Mouse (Mus musculus) thymus, adult 2 months (tissue): ENCODE measurements around the gene Snx13. TPM values are rescaled to one million over a fixed set of nuclear protein-coding genes. Genes with fewer than 3 reads are reported as not detected.
A peak's percentile ranks its signal among the peaks of the same experiment; 100 is the strongest.

ENCODE experiments used
- DNase-seq: peaks from one replicate; pipeline ENCODE4 v3.0.0; 2021
- H3K27ac ChIP-seq: fragments of 200-500 bp; 2 replicates; pipeline ENCODE4 v1.5.1; 2012; ENCODE audit warnings: low read length, control low read depth; ENCODE audit not compliant: control insufficient read depth, insufficient read depth
- H3K27me3 ChIP-seq: fragments of 200-500 bp; 2 replicates; pipeline ENCODE4 v1.6.1; 2012; ENCODE audit warnings: mild to moderate bottlenecking, low read length, moderate library complexity, mixed read lengths; ENCODE audit not compliant: control insufficient read depth, insufficient read depth
- H3K36me3 ChIP-seq: fragments of 200-500 bp; 2 replicates; pipeline ENCODE4 v1.6.1; 2012; ENCODE audit warnings: mild to moderate bottlenecking, low read length, moderate library complexity; ENCODE audit not compliant: control insufficient read depth, insufficient read depth
- H3K4me1 ChIP-seq: fragments of 200-500 bp; replicated peaks from 2 replicates; pipeline ENCODE4 v1.6.1; 2012; ENCODE audit warnings: low read length; ENCODE audit not compliant: control insufficient read depth, insufficient read depth
- H3K4me3 ChIP-seq: fragments of 200-500 bp; 2 replicates; pipeline ENCODE4 v1.5.1; 2012; ENCODE audit warnings: mild to moderate bottlenecking, low read length, control low read depth, moderate library complexity; ENCODE audit not compliant: control insufficient read depth, insufficient read depth
- CTCF ChIP-seq: fragments of 200-500 bp; IDR thresholded peaks from 2 replicates; pipeline ENCODE4 v1.5.1; 2012; ENCODE audit warnings: mild to moderate bottlenecking, control low read depth, low read length, moderate library complexity, borderline replicate concordance; ENCODE audit not compliant: control insufficient read depth, poor library complexity, insufficient read depth; ENCODE audit errors: extremely low read depth
- POLR2A ChIP-seq: fragments of 200-500 bp; IDR thresholded peaks from 2 replicates; pipeline ENCODE4 v1.6.1; 2012; ENCODE audit warnings: mild to moderate bottlenecking, low read length, control low read depth, moderate library complexity; ENCODE audit not compliant: control insufficient read depth, poor library complexity, insufficient read depth; ENCODE audit errors: extremely low read depth
- WGBS: fragments of 180-500 bp; shearing (Covaris S2); methylation state at CpG from one replicate; pipeline ENCODE4 v1.1.7; 2018; 5-methylcytosine and 5-hydroxymethylcytosine counted together
- polyA plus RNA-seq: library from polyadenylated mRNA; depleted of rRNA; stranded (reverse); fragments of >200 nt; gene quantifications from 2 replicates; pipeline ENCODE4 v1.2.3, GENCODE M21; 2012; rRNA removed

Gene Snx13
- polyA plus RNA-seq, 1 experiment: 5.5 TPM

DNA sequence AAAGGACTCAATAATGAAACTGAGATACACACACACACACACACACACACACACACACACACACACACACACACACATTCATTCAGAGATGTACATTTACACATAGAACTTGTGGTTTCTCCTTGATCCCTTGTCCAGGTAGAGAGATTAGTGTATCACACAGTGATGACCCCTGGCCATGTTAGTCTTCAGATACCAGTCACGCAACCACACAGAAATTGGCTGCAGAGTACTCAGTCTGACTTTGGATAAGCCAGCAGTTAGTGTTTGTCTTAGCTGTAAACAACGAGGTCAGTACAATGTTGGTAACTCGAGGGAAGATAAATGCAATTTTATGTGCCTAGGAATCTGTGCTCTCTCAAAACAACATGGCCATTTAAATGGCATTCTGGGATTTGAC, 129.6 kb downstream of the Snx13 start:
- no peaks in the 10 kb centered on the region for H3K27me3 ChIP-seq
- WGBS: 90% methylated on average over 3 of the region's 3 CpGs
- TF ChIP-seq CTCF (no peak), POLR2A (no peak)
- no peak for DNase-seq
- H3K36me3 ChIP-seq: no peaks in the 10 kb centered on the region
- no peak overlapping the region for H3K4me3 ChIP-seq
- 0 out of 2 replicates have a peak, but pooled peaks cover 1% of the 10 kb centered on the region for H3K4me1 ChIP-seq
- H3K27ac ChIP-seq: no peak overlapping the region

DNA sequence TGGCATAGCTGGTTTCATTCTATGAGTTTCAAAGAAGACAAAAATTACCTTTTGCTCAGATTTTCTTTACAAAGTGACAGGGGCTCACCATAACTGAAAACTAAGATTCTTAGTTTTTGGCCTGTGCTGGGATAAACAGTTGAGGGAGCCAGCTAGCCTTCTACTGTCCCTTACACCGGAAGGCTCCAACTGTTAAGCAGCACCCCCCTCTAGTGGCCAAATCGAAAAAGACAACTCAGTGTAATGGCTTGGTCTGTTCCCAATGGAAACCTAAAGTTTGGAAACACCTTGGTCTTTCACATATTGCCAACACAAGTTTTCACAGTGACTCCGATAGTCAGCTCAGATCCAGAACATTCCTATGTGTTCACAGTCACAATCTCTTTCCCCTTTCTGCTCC, 135.7 kb downstream of the Snx13 start:
- DNase-seq: peak; percentile 84
- Histone ChIP-seq H3K27ac (no peak overlapping the region), H3K4me3 (no peak overlapping the region), H3K4me1 (no peaks in the 10 kb centered on the region), H3K27me3 (no peaks in the 10 kb centered on the region), H3K36me3 (no peaks in the 10 kb centered on the region)
- no peak for TF ChIP-seq POLR2A
- TF ChIP-seq CTCF: no peak
- 18% methylated on average over 3 of the region's 3 CpGs for WGBS

GRCm38 (mm10) chr12:35184261-35184660, 137.3 kb downstream of the Snx13 start:
- H3K4me3 ChIP-seq: no peak overlapping the region
- no peak for DNase-seq
- TF ChIP-seq POLR2A (no peak), CTCF (no peak)
- 92% methylated on average over 5 of the region's 5 CpGs for WGBS
- H3K4me1 ChIP-seq: no peaks in the 10 kb centered on the region
- H3K27me3 ChIP-seq: no peaks in the 10 kb centered on the region
- no peaks in the 10 kb centered on the region for H3K36me3 ChIP-seq
- H3K27ac ChIP-seq: no peak overlapping the region

GRCm38 (mm10) chr12:35191698-35192425, 144.9 kb downstream of the Snx13 start:
- Histone ChIP-seq H3K4me1 (no peaks in the 10 kb centered on the region), H3K36me3 (no peaks in the 10 kb centered on the region), H3K27me3 (no peaks in the 10 kb centered on the region), H3K4me3 (no peak overlapping the region), H3K27ac (no peak overlapping the region)
- TF ChIP-seq CTCF: no peak
- no peak for TF ChIP-seq POLR2A
- WGBS: 60% methylated on average over 17 of the region's 17 CpGs
- peak; percentile 68 for DNase-seq

DNA sequence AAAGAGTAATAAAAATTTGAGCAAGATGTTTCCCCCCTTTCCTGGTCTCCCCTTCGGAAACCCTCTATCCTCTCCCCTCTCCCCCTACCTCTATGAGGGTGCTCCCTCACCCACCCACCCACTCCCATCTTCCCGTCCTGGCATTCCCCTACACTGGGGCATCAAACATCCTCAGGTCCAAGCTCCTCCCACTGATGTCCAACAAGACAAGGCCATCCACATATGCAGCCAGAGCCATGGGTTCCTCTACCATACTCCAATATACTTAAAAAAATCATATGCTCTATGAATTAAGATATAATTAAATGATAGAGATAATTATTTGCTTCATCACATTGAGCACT, 145.4 kb downstream of the Snx13 start:
- WGBS: 21% methylated on average over 2 of the region's 2 CpGs
- H3K4me3 ChIP-seq: no peak overlapping the region
- no peaks in the 10 kb centered on the region for H3K4me1 ChIP-seq
- no peak overlapping the region for H3K27ac ChIP-seq
- no peak for DNase-seq
- no peaks in the 10 kb centered on the region for H3K27me3 ChIP-seq
- TF ChIP-seq POLR2A: no peak
- no peak for TF ChIP-seq CTCF
- H3K36me3 ChIP-seq: no peaks in the 10 kb centered on the region

Other genes with a start within 250 kb of the Snx13 start
- 1.9 and 2.3 TPM in 2 replicates for gene Hdac9, start 130.1 kb upstream of the Snx13 start, polyA plus RNA-seq
- not detected in 2 replicates for gene Prps1l1, start 62.4 kb upstream of the Snx13 start, polyA plus RNA-seq